Mouse (Mus musculus) kidney, postnatal 10 days (tissue): ENCODE results near the gene S100a7a.

ENCODE experiments used
- DNase-seq: peaks from one replicate; pipeline ENCODE4 v3.0.0; 2021; ENCODE audit warnings: mixed read lengths

Gene S100a7a

GRCm38 (mm10) chr3:90653717-90654116 lies at the start of gene S100a7a:
TSS of gene S100a7a (plus strand) at chr3:90654017.
- no peak for DNase-seq

GRCm38 (mm10) chr3:90604416-90604815 lies 49.4 kb upstream of the S100a7a start:
- peak; percentile 87 for DNase-seq

GRCm38 (mm10) chr3:90605049-90605448 lies 48.8 kb upstream of the S100a7a start:
- DNase-seq, result no peak

GRCm38 (mm10) chr3:90605736-90606135 lies 48.1 kb upstream of the S100a7a start:
- DNase-seq, result no peak

- DNase-seq, result peak; percentile 65
Observed at GRCm38 (mm10) chr3:90606185-90606584, 47.6 kb upstream of the S100a7a start.

GRCm38 (mm10) chr3:90607361-90607760 lies 46.5 kb upstream of the S100a7a start:
- DNase-seq, result no peak

- no peak for DNase-seq
Observed at GRCm38 (mm10) chr3:90608223-90608622, 45.6 kb upstream of the S100a7a start, which contains the start of gene S100a5. TSS of gene S100a5 (plus strand) at chr3:90608523.

- no peak for DNase-seq
Observed at GRCm38 (mm10) chr3:90609102-90609501, 44.7 kb upstream of the S100a7a start.

- DNase-seq, result no peak
Observed at GRCm38 (mm10) chr3:90611494-90611893, 42.3 kb upstream of the S100a7a start.

GRCm38 (mm10) chr3:90612061-90612460 lies 41.8 kb upstream of the S100a7a start:
- DNase-seq, result no peak

- DNase-seq, result peak; percentile 82
Observed at GRCm38 (mm10) chr3:90612728-90613291, 41.0 kb upstream of the S100a7a start, which contains the start of gene S100a6. TSS of gene S100a6 (plus strand) at chr3:90612882.

GRCm38 (mm10) chr3:90613461-90614147 lies 40.2 kb upstream of the S100a7a start:
- no peak for DNase-seq

GRCm38 (mm10) chr3:90614148-90614530 lies 39.7 kb upstream of the S100a7a start:
- no peak for DNase-seq

GRCm38 (mm10) chr3:90614611-90615251 lies 39.1 kb upstream of the S100a7a start:
- no peak for DNase-seq

- peak; percentile 86 for DNase-seq
Observed at GRCm38 (mm10) chr3:90615415-90615814, 38.4 kb upstream of the S100a7a start.

GRCm38 (mm10) chr3:90615911-90616310 lies 37.9 kb upstream of the S100a7a start:
- no peak for DNase-seq

GRCm38 (mm10) chr3:90617586-90617985 lies 36.2 kb upstream of the S100a7a start:
- no peak for DNase-seq

GRCm38 (mm10) chr3:90621552-90621951 lies 32.3 kb upstream of the S100a7a start:
- DNase-seq, result no peak

GRCm38 (mm10) chr3:90623435-90624071 lies 30.3 kb upstream of the S100a7a start:
- peak; percentile 86 for DNase-seq

- DNase-seq, result no peak
Observed at GRCm38 (mm10) chr3:90625496-90625895, 28.3 kb upstream of the S100a7a start.

- no peak for DNase-seq
Observed at GRCm38 (mm10) chr3:90626266-90627021, 27.4 kb upstream of the S100a7a start.

- DNase-seq, result no peak
Observed at GRCm38 (mm10) chr3:90627366-90627765, 26.5 kb upstream of the S100a7a start.

GRCm38 (mm10) chr3:90627807-90628206 lies 26.0 kb upstream of the S100a7a start:
- peak; percentile 59 for DNase-seq
